In the genomic region with DNA sequence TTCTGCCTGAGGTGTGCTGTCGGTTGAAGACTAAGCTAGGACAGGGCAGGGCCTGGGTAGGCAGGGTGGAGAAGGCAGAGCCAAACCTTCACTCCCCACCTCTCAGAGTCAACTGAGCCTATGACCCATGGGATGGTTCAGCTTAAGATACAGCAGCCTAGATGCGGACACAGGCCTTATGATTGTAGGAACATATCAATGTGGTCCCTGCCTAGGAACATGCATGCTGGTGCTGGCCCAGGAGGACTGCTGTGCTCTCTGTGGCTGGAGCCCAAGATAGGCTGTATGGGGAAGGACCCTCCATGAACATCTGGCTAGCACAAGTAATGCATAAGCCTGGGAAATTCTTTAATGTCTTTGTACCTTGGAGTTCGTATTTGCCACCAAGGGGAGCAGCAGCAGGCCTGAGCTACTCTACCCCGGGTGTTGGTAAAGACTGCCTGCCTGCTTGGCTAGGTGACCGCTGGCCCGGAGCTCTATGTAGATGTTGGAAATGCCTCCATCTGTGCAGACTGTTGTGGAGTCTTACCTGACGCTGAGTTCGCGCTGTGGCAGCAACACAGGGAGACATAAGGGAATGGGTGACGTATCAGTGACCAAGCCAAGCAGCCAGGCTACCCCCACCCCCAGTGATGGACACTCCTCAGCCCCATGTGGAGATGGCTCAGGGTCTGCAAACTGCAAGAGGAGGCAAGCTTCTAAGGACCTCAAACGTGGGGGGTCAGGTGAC, we compare ENCODE assay signal across 18 mouse cellular contexts. TPM values are rescaled to one million over a fixed set of nuclear protein-coding genes. Genes with fewer than 3 reads are reported as not detected.
DNase-seq lines count a peak whose midpoint lies in the region; ATAC-seq and TF ChIP-seq lines count a peak whose summit lies in the region.
"Had no signal": no experiment of that assay in that cellular context is flagged by ENCODE, and none has a peak within 500 bp of the region (broad histone marks: within the 10 kb centered on the region; RNA-seq: fewer than 3 reads in every experiment).

No protein-coding gene starts in this region.

- no peak overlapping the region for H3K4me3 ChIP-seq in cerebellum, adult 2 months (replicated peaks; ENCODE audit: insufficient read depth, low read depth, low read length)
- H3K4me3 ChIP-seq in intestine, embryonic 14.5 days (ENCODE audit: low read depth, low read length): no peak overlapping the region
- no peak overlapping the region for H3K4me3 ChIP-seq in intestine, embryonic 16.5 days (ENCODE audit: low read length)
- H3K4me3 ChIP-seq: embryonic facial prominence, embryonic 10.5 days; forebrain, embryonic 13.5 days; limb, embryonic 12.5 days had no signal

- TF ChIP-seq CTCF in cerebellum, adult 2 months (IDR thresholded peaks at IDR 0.05; ENCODE audit: borderline replicate concordance, insufficient read depth, low read depth, low read length): no peak

- H3K36me3 ChIP-seq in intestine, embryonic 14.5 days (ENCODE audit: control insufficient read depth, insufficient read depth, low read length): peaks cover 33% of the 10 kb centered on the region
- peaks cover 4% of the 10 kb centered on the region; the same call in 1 of the 2 replicates for H3K36me3 ChIP-seq in intestine, embryonic 16.5 days (ENCODE audit: control insufficient read depth, insufficient read depth, low read length)

- no peak overlapping the region for H3K4me2 ChIP-seq in intestine, embryonic 14.5 days (ENCODE audit: low read length)
- no peak overlapping the region for H3K4me2 ChIP-seq in intestine, embryonic 16.5 days (ENCODE audit: low read depth, low read length)
- H3K4me2 ChIP-seq: forebrain, embryonic 13.5 days; limb, embryonic 12.5 days had no signal

- no peak for TF ChIP-seq POLR2A in cerebellum, adult 2 months (IDR thresholded peaks at IDR 0.05; ENCODE audit: borderline replicate concordance, insufficient read depth, low read length)

- no peaks in the 10 kb centered on the region for H3K9me3 ChIP-seq in intestine, embryonic 14.5 days (ENCODE audit: control insufficient read depth, low read length)
- no peaks in the 10 kb centered on the region for H3K9me3 ChIP-seq in intestine, embryonic 16.5 days (ENCODE audit: control insufficient read depth, low read length)
- H3K9me3 ChIP-seq: embryonic facial prominence, embryonic 10.5 days; forebrain, embryonic 13.5 days; limb, embryonic 12.5 days had no signal

- no peak overlapping the region for H3K9ac ChIP-seq in intestine, embryonic 14.5 days (ENCODE audit: low read length)
- H3K9ac ChIP-seq in intestine, embryonic 16.5 days (ENCODE audit: low read depth, low read length): no peak overlapping the region
- H3K9ac ChIP-seq: forebrain, embryonic 13.5 days; limb, embryonic 12.5 days had no signal

- WGBS in cerebellum, adult 2 months: 45% methylated on average over 11 of the region's 11 CpGs
- WGBS in intestine, embryonic 14.5 days: 93% methylated on average over 11 of the region's 11 CpGs
- WGBS in intestine, embryonic 16.5 days: 90% methylated on average over 11 of the region's 11 CpGs

- H3K27ac ChIP-seq in cerebellum, adult 2 months (ENCODE audit: insufficient read depth, low read length): peak overlapping the region; percentile 79
- no peak overlapping the region for H3K27ac ChIP-seq in intestine, embryonic 14.5 days (ENCODE audit: low read depth)
- no peak overlapping the region for H3K27ac ChIP-seq in intestine, embryonic 16.5 days (ENCODE audit: low read length)
- H3K27ac ChIP-seq: embryonic facial prominence, embryonic 10.5 days; forebrain, embryonic 13.5 days; limb, embryonic 12.5 days had no signal

- peaks cover 45% of the 10 kb centered on the region for H3K4me1 ChIP-seq in cerebellum, adult 2 months (ENCODE audit: control insufficient read depth, insufficient read depth, low read length)
- H3K4me1 ChIP-seq in intestine, embryonic 14.5 days (replicated peaks; ENCODE audit: control insufficient read depth, insufficient read depth, low read length): no peaks in the 10 kb centered on the region
- no peaks in the 10 kb centered on the region for H3K4me1 ChIP-seq in intestine, embryonic 16.5 days (ENCODE audit: control insufficient read depth, insufficient read depth, low read length)
- H3K4me1 ChIP-seq: forebrain, embryonic 13.5 days; limb, embryonic 12.5 days had no signal

- H3K27me3 ChIP-seq in cerebellum, adult 2 months (ENCODE audit: control insufficient read depth, insufficient read depth, low read length): no peaks in the 10 kb centered on the region
- H3K27me3 ChIP-seq in intestine, embryonic 14.5 days (replicated peaks; ENCODE audit: control insufficient read depth, insufficient read depth, low read length): no peaks in the 10 kb centered on the region
- H3K27me3 ChIP-seq in intestine, embryonic 16.5 days (replicated peaks; ENCODE audit: control insufficient read depth, insufficient read depth, low read length): no peaks in the 10 kb centered on the region
- H3K27me3 ChIP-seq: CH12.LX; forebrain, embryonic 13.5 days; limb, embryonic 12.5 days had no signal

- ATAC-seq in intestine, embryonic 14.5 days (replicated peaks; ENCODE audit: low FRiP score, low TSS enrichment, low read depth): no peak
- ATAC-seq in intestine, embryonic 16.5 days: no peak
- ATAC-seq: forebrain, embryonic 13.5 days; hindbrain, embryonic 16.5 days had no signal

- DNase-seq in cerebellum, adult 2 months: peak in 1 of 2 experiments; percentile 44
- DNase-seq in cerebellum, postnatal 4 days (ENCODE audit: low spot score in 2 of 2): no peak
- DNase-seq in intestine, embryonic 14.5 days (ENCODE audit: low spot score): peak; percentile 44
- DNase-seq in brain, adult 2 months (ENCODE audit: low read depth, low spot score): peak; percentile 51
- peak; percentile 39 to 47 for DNase-seq in cerebellum, postnatal 25 days
- DNase-seq in natural killer cell, adult 2 months (ENCODE audit: low spot score in 2 of 2): no peak
- DNase-seq: adrenal gland, postnatal 36 days; kidney, adult 11 months; lung, postnatal 14 days; midbrain, embryonic 14.5 days; right cerebral cortex, postnatal 14 days; thymus, postnatal 36 days had no signal

RNA-seq across cellular contexts. Expression of a gene that starts 12.6 kb away (rescaled TPM):
- 142 and 149 TPM in 2 replicates for polyA plus RNA-seq in cerebellum, adult 2 months (2012; rRNA removed)
- 62.8 and 65.1 TPM in 2 replicates for polyA plus RNA-seq in intestine, embryonic 14.5 days (2014; fragmentation: Nextera tagmentation; extraction: Ambion mirVana)
- polyA plus RNA-seq in intestine, embryonic 16.5 days (2015; fragmentation: Nextera tagmentation; extraction: Ambion mirVana): 75.0 and 78.0 TPM in 2 replicates

RNA-seq across cellular contexts. Expression of a gene that starts 19.6 kb away (rescaled TPM):
- 44.2 and 44.6 TPM in 2 replicates for polyA plus RNA-seq in cerebellum, adult 2 months (2012; rRNA removed)
- 53.6 and 59.9 TPM in 2 replicates for polyA plus RNA-seq in intestine, embryonic 14.5 days (2014; fragmentation: Nextera tagmentation; extraction: Ambion mirVana)
- 52.2 and 52.7 TPM in 2 replicates for polyA plus RNA-seq in intestine, embryonic 16.5 days (2015; fragmentation: Nextera tagmentation; extraction: Ambion mirVana)

RNA-seq across cellular contexts. Expression of a gene that starts 20.5 kb away (rescaled TPM):
- 55.5 and 55.6 TPM in 2 replicates for polyA plus RNA-seq in cerebellum, adult 2 months (2012; rRNA removed)
- 35.0 TPM in 2 replicates for polyA plus RNA-seq in intestine, embryonic 14.5 days (2014; fragmentation: Nextera tagmentation; extraction: Ambion mirVana)
- polyA plus RNA-seq in intestine, embryonic 16.5 days (2015; fragmentation: Nextera tagmentation; extraction: Ambion mirVana): 20.5 and 20.9 TPM in 2 replicates

RNA-seq across cellular contexts. Expression of a gene that starts 26.9 kb away (rescaled TPM):
- polyA plus RNA-seq in cerebellum, adult 2 months (2012; rRNA removed): 61.0 and 62.2 TPM in 2 replicates
- 25.4 and 26.4 TPM in 2 replicates for polyA plus RNA-seq in intestine, embryonic 14.5 days (2014; fragmentation: Nextera tagmentation; extraction: Ambion mirVana)
- polyA plus RNA-seq in intestine, embryonic 16.5 days (2015; fragmentation: Nextera tagmentation; extraction: Ambion mirVana): 23.9 TPM in 2 replicates

RNA-seq across cellular contexts. Expression of a gene that starts 51.8 kb away (rescaled TPM):
- 218 and 230 TPM in 2 replicates for polyA plus RNA-seq in cerebellum, adult 2 months (2012; rRNA removed)
- 79.4 and 79.8 TPM in 2 replicates for polyA plus RNA-seq in intestine, embryonic 14.5 days (2014; fragmentation: Nextera tagmentation; extraction: Ambion mirVana)
- polyA plus RNA-seq in intestine, embryonic 16.5 days (2015; fragmentation: Nextera tagmentation; extraction: Ambion mirVana): 73.5 and 74.1 TPM in 2 replicates

Comparison
In these comparisons a context has a peak if more than half of its experiments do, and no peak if none do; other contexts are left out.
1. DNase-seq: peak in intestine, embryonic 14.5 days (single experiment), brain, adult 2 months (single experiment) and cerebellum, postnatal 25 days (2 of 2); none in cerebellum, postnatal 4 days (0 of 2) and natural killer cell, adult 2 months (0 of 2).